Mouse (Mus musculus) G1E (cell line): ENCODE measurements at regions not wholly inside any gene's neighbourhood (a gene's known extent, or its start where the extent isn't known, plus 50 kb on each side); places are given as distances from the start of the nearest gene placed in this dataset.

ENCODE experiments used
- ATAC-seq: 2 replicates; pipeline ENCODE4 v1.8.0; 2016; ENCODE audit warnings: mild to moderate bottlenecking; ENCODE audit not compliant: insufficient number of reproducible peaks, poor library complexity, low FRiP score, severe bottlenecking; ENCODE audit errors: extremely low read depth
- DNase-seq: peaks from one replicate; pipeline ENCODE4 v3.0.0; 2012; ENCODE audit warnings: low spot score
- H3K27me3 ChIP-seq: 2 replicates; pipeline ENCODE4 v1.6.1; 2012; ENCODE audit warnings: mild to moderate bottlenecking, low read length, inconsistent platforms; ENCODE audit not compliant: insufficient read depth
- H3K36me3 ChIP-seq: replicated peaks from 2 replicates; pipeline ENCODE3; 2012; ENCODE audit warnings: mild to moderate bottlenecking, inconsistent platforms
- H3K4me1 ChIP-seq: 2 replicates; pipeline ENCODE4 v1.6.1; 2012; ENCODE audit warnings: low read depth, low read length, inconsistent platforms, mixed read lengths; ENCODE audit not compliant: insufficient read depth
- H3K4me3 ChIP-seq: 2 replicates; pipeline ENCODE4 v1.5.1; 2012; ENCODE audit warnings: low read depth, mild to moderate bottlenecking, inconsistent platforms, low read length, moderate library complexity, mixed read lengths
- H3K9me3 ChIP-seq: replicated peaks from 2 replicates; pipeline ENCODE4 v1.6.1; 2012; ENCODE audit warnings: inconsistent platforms
- CTCF ChIP-seq: IDR thresholded peaks from 2 replicates; pipeline ENCODE4 v1.5.1; 2012; ENCODE audit warnings: low read depth, low read length, inconsistent platforms, mixed read lengths
- GATA1 ChIP-seq: IDR thresholded peaks from 2 replicates; pipeline ENCODE4 v1.6.1; 2012; ENCODE audit warnings: borderline replicate concordance, low read length, inconsistent platforms, mixed read lengths
- GATA2 ChIP-seq: IDR thresholded peaks from 2 replicates; pipeline ENCODE4 v1.6.1; 2012; ENCODE audit warnings: low read depth, low read length, inconsistent platforms, borderline replicate concordance
- POLR2AphosphoS5 ChIP-seq: IDR thresholded peaks from 2 replicates; pipeline ENCODE4 v1.6.1; 2012; ENCODE audit warnings: low read depth, low read length, inconsistent platforms; ENCODE audit not compliant: insufficient replicate concordance
- TAL1 ChIP-seq: conservative IDR thresholded peaks from 2 replicates; pipeline ENCODE4 v1.6.1; 2012; ENCODE audit warnings: low read depth, low read length, inconsistent platforms, mixed read lengths

DNA sequence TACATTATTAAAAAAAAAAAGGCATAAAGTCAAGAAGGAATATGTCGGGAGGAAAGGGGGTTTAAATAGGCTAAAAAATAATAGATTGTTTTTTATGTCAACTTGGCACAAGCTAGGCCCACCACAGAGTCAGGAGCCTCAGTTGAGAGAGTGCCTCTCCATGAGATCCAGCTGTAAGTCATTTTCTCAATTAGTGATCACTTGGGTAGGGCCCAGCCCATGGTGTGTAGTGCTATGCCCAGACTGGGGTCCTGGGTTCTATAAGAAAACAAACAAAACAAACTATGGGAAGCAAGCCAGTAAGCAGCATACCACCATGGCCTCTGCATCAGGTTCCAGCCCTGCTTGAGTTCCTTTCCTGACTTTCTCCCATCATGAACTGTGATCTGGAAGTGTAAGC, 1283.0 kb upstream of the Lrrc6 start:
- H3K4me1 ChIP-seq, result no peaks in the 10 kb centered on the region
- no peak for TF ChIP-seq GATA2
- TF ChIP-seq TAL1, result no peak
- no peak for TF ChIP-seq CTCF
- TF ChIP-seq POLR2AphosphoS5, result no peak
- no peak for TF ChIP-seq GATA1
- H3K4me3 ChIP-seq, result no peak overlapping the region
- H3K27me3 ChIP-seq, result peaks cover 3% of the 10 kb centered on the region; the same call in 1 of the 2 replicates
- no peaks in the 10 kb centered on the region for H3K36me3 ChIP-seq
- DNase-seq (no peak), ATAC-seq (no peak)
- H3K9me3 ChIP-seq, result no peaks in the 10 kb centered on the region

DNA sequence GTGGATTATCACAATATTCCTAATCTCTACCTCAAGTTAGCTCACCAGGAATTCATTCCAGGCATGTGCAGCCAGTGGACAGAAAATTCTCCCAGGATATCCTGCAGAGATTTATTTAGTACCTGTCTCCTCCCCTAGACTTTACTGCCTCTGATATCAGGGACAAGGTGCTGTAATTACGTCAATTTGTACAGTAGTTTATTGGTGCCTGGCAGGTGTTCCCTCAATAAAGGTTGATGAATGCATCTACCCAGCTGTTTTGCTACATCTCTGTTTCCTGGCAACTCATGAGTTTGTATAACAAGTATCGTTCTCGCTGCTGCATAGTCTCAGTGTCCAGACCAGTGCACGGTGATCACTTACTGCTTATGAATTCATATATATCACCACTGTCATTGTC, 1281.8 kb upstream of the Lrrc6 start:
- Histone ChIP-seq H3K27me3 (peaks cover 3% of the 10 kb centered on the region; the same call in 1 of the 2 replicates), H3K4me1 (no peaks in the 10 kb centered on the region), H3K36me3 (no peaks in the 10 kb centered on the region), H3K4me3 (no peak overlapping the region), H3K9me3 (no peaks in the 10 kb centered on the region)
- TF ChIP-seq POLR2AphosphoS5 (no peak), GATA1 (no peak), GATA2 (no peak), TAL1 (no peak), CTCF (no peak)
- ATAC-seq (no peak), DNase-seq (no peak)

GRCm38 (mm10) chr15:67780856-67781255, 1280.1 kb upstream of the Lrrc6 start:
- no peak overlapping the region for H3K4me3 ChIP-seq
- no peaks in the 10 kb centered on the region for H3K4me1 ChIP-seq
- no peak for ATAC-seq
- H3K36me3 ChIP-seq, result no peaks in the 10 kb centered on the region
- no peaks in the 10 kb centered on the region for H3K9me3 ChIP-seq
- DNase-seq, result no peak
- no peak for TF ChIP-seq TAL1
- TF ChIP-seq POLR2AphosphoS5, result no peak
- TF ChIP-seq CTCF, result no peak
- no peak for TF ChIP-seq GATA1
- TF ChIP-seq GATA2, result no peak
- no peaks in the 10 kb centered on the region for H3K27me3 ChIP-seq

DNA sequence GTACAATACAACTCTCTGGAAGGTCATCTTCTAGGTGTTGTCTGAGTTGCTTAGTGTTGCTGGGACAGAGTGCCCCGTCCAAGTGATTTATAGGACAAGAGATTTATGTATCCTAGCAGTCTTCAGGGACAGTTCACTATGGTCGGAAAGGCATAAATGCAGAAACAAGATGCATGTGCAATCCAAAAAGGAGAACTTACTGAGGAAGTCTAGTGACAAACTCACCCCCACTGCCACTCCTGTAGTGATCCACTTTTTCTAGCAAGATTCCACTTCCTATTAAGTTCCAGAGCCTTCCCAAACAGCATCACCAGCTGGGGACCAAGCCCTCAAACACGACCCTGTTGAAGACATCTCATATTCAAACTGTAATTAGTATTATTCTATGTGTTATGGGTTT, 1266.9 kb upstream of the Lrrc6 start:
- no peak for ATAC-seq
- no peak for DNase-seq
- TF ChIP-seq CTCF (no peak), POLR2AphosphoS5 (no peak), TAL1 (no peak), GATA2 (no peak), GATA1 (no peak)
- H3K9me3 ChIP-seq, result no peaks in the 10 kb centered on the region
- no peak overlapping the region for H3K4me3 ChIP-seq
- no peaks in the 10 kb centered on the region for H3K36me3 ChIP-seq
- H3K4me1 ChIP-seq, result no peaks in the 10 kb centered on the region
- H3K27me3 ChIP-seq, result no peaks in the 10 kb centered on the region

GRCm38 (mm10) chr15:67759221-67759620, 1258.5 kb upstream of the Lrrc6 start:
- DNase-seq (no peak), ATAC-seq (no peak)
- Histone ChIP-seq H3K9me3 (no peaks in the 10 kb centered on the region), H3K4me1 (no peaks in the 10 kb centered on the region), H3K4me3 (no peak overlapping the region), H3K27me3 (no peaks in the 10 kb centered on the region), H3K36me3 (no peaks in the 10 kb centered on the region)
- no peak for TF ChIP-seq TAL1
- no peak for TF ChIP-seq POLR2AphosphoS5
- no peak for TF ChIP-seq GATA1

- TF ChIP-seq GATA2, result no peak
- no peak for TF ChIP-seq TAL1
- TF ChIP-seq POLR2AphosphoS5, result no peak
- TF ChIP-seq CTCF, result no peak
- Histone ChIP-seq H3K9me3 (no peaks in the 10 kb centered on the region), H3K4me3 (no peak overlapping the region), H3K4me1 (no peaks in the 10 kb centered on the region), H3K36me3 (no peaks in the 10 kb centered on the region), H3K27me3 (no peaks in the 10 kb centered on the region)
- ATAC-seq (no peak), DNase-seq (no peak)
Observed at GRCm38 (mm10) chr15:67750582-67750981, 1249.9 kb upstream of the Lrrc6 start.

- H3K27me3 ChIP-seq, result no peaks in the 10 kb centered on the region
- ATAC-seq (no peak), DNase-seq (no peak)
- H3K9me3 ChIP-seq, result no peaks in the 10 kb centered on the region
- no peaks in the 10 kb centered on the region for H3K36me3 ChIP-seq
- TF ChIP-seq CTCF (no peak), GATA2 (no peak), GATA1 (no peak), TAL1 (no peak), POLR2AphosphoS5 (no peak)
- no peak overlapping the region for H3K4me3 ChIP-seq
- H3K4me1 ChIP-seq, result no peaks in the 10 kb centered on the region
Observed at GRCm38 (mm10) chr15:67743332-67743731, 1242.6 kb upstream of the Lrrc6 start.
